7 mouse cellular contexts compared by ENCODE assay signal in genomic region chr2:144458975-144459754, GRCm38 (mm10).
DNase-seq lines count a peak whose midpoint lies in the region; ATAC-seq and TF ChIP-seq lines count a peak whose summit lies in the region.

No protein-coding gene starts in this region.

- TF ChIP-seq CTCF in spleen, adult 2 months (IDR thresholded peaks at IDR 0.05; ENCODE audit: extremely low read depth, insufficient read depth, insufficient read length, insufficient replicate concordance), result no peak

- H3K9me3 ChIP-seq in embryonic facial prominence, embryonic 13.5 days, result no peaks in the 10 kb centered on the region
- H3K9me3 ChIP-seq in heart, embryonic 10.5 days, result no peaks in the 10 kb centered on the region
- no peaks in the 10 kb centered on the region for H3K9me3 ChIP-seq in kidney, embryonic 14.5 days (ENCODE audit: control insufficient read depth, low read length)
- no peaks in the 10 kb centered on the region for H3K9me3 ChIP-seq in limb, embryonic 14.5 days (ENCODE audit: control insufficient read depth, low read length)
- no peaks in the 10 kb centered on the region for H3K9me3 ChIP-seq in midbrain, embryonic 16.5 days (replicated peaks; ENCODE audit: control insufficient read depth, low read length, poor library complexity, severe bottlenecking)

- H3K9ac ChIP-seq in embryonic facial prominence, embryonic 13.5 days, result peak overlapping the region; percentile 65
- H3K9ac ChIP-seq in kidney, embryonic 14.5 days (ENCODE audit: low read depth, low read length), result peak overlapping the region; percentile 49
- peak overlapping the region; percentile 51 for H3K9ac ChIP-seq in limb, embryonic 14.5 days (ENCODE audit: low read depth, low read length, severe bottlenecking)
- peak overlapping the region; percentile 54 for H3K9ac ChIP-seq in midbrain, embryonic 16.5 days (ENCODE audit: low read depth, low read length)

- H3K4me1 ChIP-seq in embryonic facial prominence, embryonic 13.5 days, result no peaks in the 10 kb centered on the region
- H3K4me1 ChIP-seq in heart, embryonic 10.5 days, result peaks cover 9% of the 10 kb centered on the region; the same call in 1 of the 2 replicates
- H3K4me1 ChIP-seq in kidney, embryonic 14.5 days (ENCODE audit: control insufficient read depth, insufficient read depth, low read length), result no peaks in the 10 kb centered on the region
- H3K4me1 ChIP-seq in limb, embryonic 14.5 days (ENCODE audit: control insufficient read depth, insufficient read depth, low read length), result peaks cover 8% of the 10 kb centered on the region
- peaks cover 9% of the 10 kb centered on the region; the same call in 1 of the 2 replicates for H3K4me1 ChIP-seq in midbrain, embryonic 16.5 days (ENCODE audit: control insufficient read depth, insufficient read depth, low read length)
- no peaks in the 10 kb centered on the region; the same call in 1 of the 2 replicates for H3K4me1 ChIP-seq in spleen, adult 2 months (ENCODE audit: control insufficient read depth, insufficient read depth, insufficient read length)

- peak; percentile 50 to 66 for DNase-seq in adrenal gland, postnatal 4 days (ENCODE audit: low spot score in 2 of 2)
- peak; percentile 94 for DNase-seq in heart, embryonic 10.5 days (ENCODE audit: low spot score)
- DNase-seq in limb, embryonic 14.5 days (ENCODE audit: low spot score), result peak; percentile 85
- peak; percentile 7 to 75 for DNase-seq in spleen, adult 2 months (ENCODE audit: low read depth in 1 of 2, low spot score in 2 of 2)

- peak overlapping the region; percentile 65 for H3K4me2 ChIP-seq in embryonic facial prominence, embryonic 13.5 days
- peak overlapping the region; percentile 59 for H3K4me2 ChIP-seq in kidney, embryonic 14.5 days (replicated peaks; ENCODE audit: low read depth, low read length)
- H3K4me2 ChIP-seq in limb, embryonic 14.5 days (replicated peaks; ENCODE audit: low read depth, low read length, severe bottlenecking), result peak overlapping the region; percentile 66
- H3K4me2 ChIP-seq in midbrain, embryonic 16.5 days (ENCODE audit: low read length), result peak overlapping the region; percentile 70

- peak overlapping the region; percentile 52 for H3K27ac ChIP-seq in embryonic facial prominence, embryonic 13.5 days
- H3K27ac ChIP-seq in heart, embryonic 10.5 days, result peak overlapping the region; percentile 92
- peak overlapping the region; percentile 73; the same call in 1 of the 2 replicates for H3K27ac ChIP-seq in kidney, embryonic 14.5 days (ENCODE audit: low read depth, low read length)
- H3K27ac ChIP-seq in limb, embryonic 14.5 days (replicated peaks; ENCODE audit: low read depth, low read length), result 0 out of 2 replicates have a peak overlapping the region, but pooled peaks have one; percentile 59
- peak overlapping the region; percentile 70 for H3K27ac ChIP-seq in midbrain, embryonic 16.5 days (ENCODE audit: low read length)
- H3K27ac ChIP-seq in spleen, adult 2 months (ENCODE audit: insufficient read depth, low read length), result peak overlapping the region; percentile 40; the same call in 1 of the 2 replicates

- WGBS in embryonic facial prominence, embryonic 13.5 days, result 6% methylated on average over 25 of the region's 25 CpGs
- 7% methylated on average over 25 of the region's 25 CpGs for WGBS in heart, embryonic 10.5 days
- 7% methylated on average over 25 of the region's 25 CpGs for WGBS in kidney, embryonic 14.5 days
- 7% methylated on average over 25 of the region's 25 CpGs for WGBS in limb, embryonic 14.5 days
- 7% methylated on average over 25 of the region's 25 CpGs for WGBS in midbrain, embryonic 16.5 days
- 20% methylated on average over 25 of the region's 25 CpGs for WGBS in spleen, adult 2 months

- TF ChIP-seq POLR2A in limb, embryonic 14.5 days (IDR thresholded peaks at IDR 0.05; ENCODE audit: borderline replicate concordance, extremely low read depth, insufficient read depth, insufficient read length), result no peak
- TF ChIP-seq POLR2A in spleen, adult 2 months (IDR thresholded peaks at IDR 0.05; ENCODE audit: low read depth, low read length), result no peak

- peak; percentile 92 for ATAC-seq in embryonic facial prominence, embryonic 13.5 days (ENCODE audit: insufficient number of reproducible peaks, insufficient read depth, low FRiP score, low TSS enrichment, low read depth)
- peak; percentile 99 for ATAC-seq in kidney, embryonic 14.5 days (ENCODE audit: low FRiP score, low TSS enrichment)
- ATAC-seq in limb, embryonic 14.5 days (ENCODE audit: low FRiP score, low read depth), result peak; percentile 97
- ATAC-seq in midbrain, embryonic 16.5 days, result peak; percentile 99

- no peaks in the 10 kb centered on the region for H3K36me3 ChIP-seq in embryonic facial prominence, embryonic 13.5 days
- no peaks in the 10 kb centered on the region for H3K36me3 ChIP-seq in heart, embryonic 10.5 days
- no peaks in the 10 kb centered on the region for H3K36me3 ChIP-seq in kidney, embryonic 14.5 days (ENCODE audit: control insufficient read depth, insufficient read depth, low read length)
- no peaks in the 10 kb centered on the region for H3K36me3 ChIP-seq in limb, embryonic 14.5 days (ENCODE audit: control insufficient read depth, insufficient read depth, low read length)
- H3K36me3 ChIP-seq in midbrain, embryonic 16.5 days (ENCODE audit: control insufficient read depth, insufficient read depth, low read length), result no peaks in the 10 kb centered on the region
- no peaks in the 10 kb centered on the region for H3K36me3 ChIP-seq in spleen, adult 2 months (ENCODE audit: control insufficient read depth, insufficient read depth, low read length)

- H3K4me3 ChIP-seq in embryonic facial prominence, embryonic 13.5 days, result peak overlapping the region; percentile 53
- peak overlapping the region; percentile 73 for H3K4me3 ChIP-seq in heart, embryonic 10.5 days
- peak overlapping the region; percentile 45 for H3K4me3 ChIP-seq in kidney, embryonic 14.5 days (ENCODE audit: low read length)
- H3K4me3 ChIP-seq in limb, embryonic 14.5 days (replicated peaks; ENCODE audit: low read length), result peak overlapping the region; percentile 51
- H3K4me3 ChIP-seq in midbrain, embryonic 16.5 days (ENCODE audit: low read depth, low read length), result peak overlapping the region; percentile 44
- H3K4me3 ChIP-seq in spleen, adult 2 months (ENCODE audit: extremely low read depth, insufficient read depth, insufficient read length), result peak overlapping the region; percentile 63

- H3K27me3 ChIP-seq in embryonic facial prominence, embryonic 13.5 days, result peaks cover 27% of the 10 kb centered on the region
- peaks cover 11% of the 10 kb centered on the region for H3K27me3 ChIP-seq in heart, embryonic 10.5 days (ENCODE audit: insufficient read depth, poor library complexity, severe bottlenecking)
- no peaks in the 10 kb centered on the region for H3K27me3 ChIP-seq in kidney, embryonic 14.5 days (ENCODE audit: control insufficient read depth, insufficient read depth, low read length)
- no peaks in the 10 kb centered on the region for H3K27me3 ChIP-seq in limb, embryonic 14.5 days (ENCODE audit: control insufficient read depth, insufficient read depth, low read length)
- H3K27me3 ChIP-seq in midbrain, embryonic 16.5 days (ENCODE audit: control insufficient read depth, insufficient read depth, low read depth, low read length), result peaks cover 14% of the 10 kb centered on the region
- no peaks in the 10 kb centered on the region for H3K27me3 ChIP-seq in spleen, adult 2 months (ENCODE audit: control insufficient read depth, insufficient read depth, low read length)

Comparison
In these comparisons a context has a peak if more than half of its experiments do, and no peak if none do; other contexts are left out.
1. Peak in every context shown above with its lines: DNase-seq, ATAC-seq, H3K4me3 ChIP-seq and H3K27ac ChIP-seq.
2. DNase-seq: peak in every context shown above with its lines; median percentile 94 in heart, embryonic 10.5 days; 85 in limb, embryonic 14.5 days; 58 in adrenal gland, postnatal 4 days; 41 in spleen, adult 2 months.
3. H3K27ac ChIP-seq: peak in every context shown above with its lines; median percentile 92 in heart, embryonic 10.5 days; 73 in kidney, embryonic 14.5 days; 70 in midbrain, embryonic 16.5 days; 59 in limb, embryonic 14.5 days; 52 in embryonic facial prominence, embryonic 13.5 days; 40 in spleen, adult 2 months.